Mouse (Mus musculus) 3134 (cell line): Measurements from ENCODE around the gene Serpinb6b.
A peak's percentile ranks its signal among the peaks of the same experiment; 100 is the strongest.

Experiments used
- DNase-seq: peaks from one replicate; pipeline ENCODE4 v3.0.0-alpha.2; 2011; ENCODE audit warnings: low spot score; ENCODE audit not compliant: insufficient read length; ENCODE audit errors: extremely low read depth

The Serpinb6b gene

GRCm38 (mm10) chr13:33028550-33028949 is 63.5 kb downstream of the Serpinb6b start:
- DNase-seq: peak; percentile 58
